Mouse (Mus musculus) embryonic facial prominence, embryonic 14.5 days (tissue): Measurements from ENCODE around the gene 6030408B16Rik. TPM values are rescaled to one million over a fixed set of nuclear protein-coding genes. Genes with fewer than 3 reads are reported as not detected.

Experiments
- ATAC-seq: fragments of 200-750 bp; cut with Nextera tagmentation; 2 replicates; pipeline ENCODE4 v1.8.0; 2017; ENCODE audit warnings: low read depth, moderate number of reproducible peaks, moderate TSS enrichment
- DNase-seq: peaks from one replicate; pipeline ENCODE4 v3.0.0-alpha.2; 2015; ENCODE audit warnings: low spot score
- H3K27ac ChIP-seq: fragments of 300-500 bp; sonication (generic); replicated peaks from 2 replicates; pipeline ENCODE4 v1.5.1; 2014; ENCODE audit warnings: low read depth, mild to moderate bottlenecking, low read length, moderate library complexity
- H3K27me3 ChIP-seq: fragments of 300-500 bp; sonication (generic); replicated peaks from 2 replicates; pipeline ENCODE4 v1.6.1; 2014; ENCODE audit warnings: low read length; ENCODE audit not compliant: control insufficient read depth, insufficient read depth
- H3K36me3 ChIP-seq: fragments of 300-500 bp; sonication (generic); 2 replicates; pipeline ENCODE4 v1.6.1; 2014; ENCODE audit warnings: low read length, mixed read lengths; ENCODE audit not compliant: control insufficient read depth, insufficient read depth
- H3K4me1 ChIP-seq: fragments of 300-500 bp; sonication (generic); 2 replicates; pipeline ENCODE4 v1.6.1; 2014; ENCODE audit warnings: antibody characterized with exemption, low read length; ENCODE audit not compliant: control insufficient read depth, insufficient read depth
- H3K4me2 ChIP-seq: fragments of 300-500 bp; sonication (generic); 2 replicates; pipeline ENCODE4 v1.6.1; 2014; ENCODE audit warnings: low read depth, mild to moderate bottlenecking, low read length, moderate library complexity, mixed read lengths
- H3K4me3 ChIP-seq: fragments of 300-500 bp; sonication (generic); 2 replicates; pipeline ENCODE4 v1.5.1; 2014; ENCODE audit warnings: low read depth, mild to moderate bottlenecking, low read length
- H3K9ac ChIP-seq: fragments of 300-500 bp; sonication (generic); 2 replicates; pipeline ENCODE4 v1.6.1; 2014; ENCODE audit warnings: low read depth, mild to moderate bottlenecking, low read length, moderate library complexity, mixed read lengths
- H3K9me3 ChIP-seq: fragments of 300-500 bp; sonication (generic); 2 replicates; pipeline ENCODE4 v1.6.1; 2016; ENCODE audit warnings: low read length; ENCODE audit not compliant: control insufficient read depth
- WGBS: fragments of 180-500 bp; shearing (Covaris S2); extraction: QIAGEN DNeasy Blood & Tissue Kit; methylation state at CpG from one replicate; pipeline ENCODE4 v1.1.7; 2014; 5-methylcytosine and 5-hydroxymethylcytosine counted together
- polyA plus RNA-seq: library from polyadenylated mRNA; unstranded; fragments of >200 nt; fragmentation: Nextera tagmentation; extraction: Ambion mirVana; gene quantifications from 2 replicates; pipeline ENCODE4 v1.2.1, GENCODE M21; 2014

Gene 6030408B16Rik
- polyA plus RNA-seq, 1 experiment from 2014 or later, result 0.84 TPM

DNA sequence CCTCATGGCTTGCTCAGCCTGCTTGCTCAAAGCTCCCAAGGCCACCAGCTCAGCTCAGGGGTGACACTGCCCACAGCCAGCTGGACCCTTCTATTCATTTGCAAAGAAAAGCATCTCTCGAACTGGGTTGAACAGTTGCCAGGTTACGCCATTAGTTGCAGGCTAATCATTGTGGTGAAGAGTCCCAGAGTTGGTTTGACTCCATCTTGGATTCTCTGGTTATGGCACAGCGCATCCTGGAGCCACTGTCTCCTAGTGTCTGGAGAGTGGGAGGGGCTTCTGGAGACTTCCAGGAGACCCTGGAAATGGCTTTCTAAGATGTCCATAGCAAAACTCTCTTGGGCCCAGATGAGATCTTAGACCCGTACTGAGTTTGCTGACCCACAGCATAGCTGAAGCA, 22.4 kb downstream of the 6030408B16Rik start:
- Histone ChIP-seq H3K27ac (no peak overlapping the region), H3K4me1 (no peaks in the 10 kb centered on the region), H3K9ac (no peak overlapping the region), H3K27me3 (no peaks in the 10 kb centered on the region), H3K4me2 (peak overlapping the region; percentile 61), H3K36me3 (no peaks in the 10 kb centered on the region), H3K4me3 (no peak overlapping the region), H3K9me3 (no peaks in the 10 kb centered on the region)
- DNase-seq (no peak), ATAC-seq (no peak)
- 86% methylated on average over 4 of the region's 4 CpGs for WGBS

- H3K27ac ChIP-seq, result no peak overlapping the region
- H3K9me3 ChIP-seq, result no peaks in the 10 kb centered on the region
- H3K27me3 ChIP-seq, result no peaks in the 10 kb centered on the region
- H3K4me2 ChIP-seq, result peak overlapping the region; percentile 61
- peak overlapping the region; percentile 17; the same call in 1 of the 2 replicates for H3K9ac ChIP-seq
- ATAC-seq, result peak; percentile 90
- DNase-seq, result peak; percentile 94
- H3K36me3 ChIP-seq, result no peaks in the 10 kb centered on the region
- H3K4me3 ChIP-seq, result peak overlapping the region; percentile 30
- H3K4me1 ChIP-seq, result no peaks in the 10 kb centered on the region
- 4% methylated on average over 11 of the region's 11 CpGs for WGBS
These were observed 22.8 kb downstream of the 6030408B16Rik start for GRCm38 (mm10) chr15:101315832-101316231.

GRCm38 (mm10) chr15:101316279-101316912, 23.4 kb downstream of the 6030408B16Rik start:
- Histone ChIP-seq H3K27me3 (no peaks in the 10 kb centered on the region), H3K4me1 (no peaks in the 10 kb centered on the region), H3K4me2 (peak overlapping the region; percentile 61), H3K36me3 (no peaks in the 10 kb centered on the region), H3K27ac (no peak overlapping the region), H3K9me3 (no peaks in the 10 kb centered on the region), H3K4me3 (peak overlapping the region; percentile 30), H3K9ac (0 out of 2 replicates have a peak overlapping the region, but pooled peaks have one; percentile 17)
- WGBS, result 57% methylated on average over 13 of the region's 13 CpGs
- ATAC-seq (no peak), DNase-seq (no peak)

- no peaks in the 10 kb centered on the region for H3K36me3 ChIP-seq
- H3K4me1 ChIP-seq, result no peaks in the 10 kb centered on the region
- no peaks in the 10 kb centered on the region for H3K9me3 ChIP-seq
- 73% methylated on average over 18 of the region's 18 CpGs for WGBS
- H3K27me3 ChIP-seq, result no peaks in the 10 kb centered on the region
- H3K4me2 ChIP-seq, result no peak overlapping the region
- no peak overlapping the region for H3K4me3 ChIP-seq
- DNase-seq, result no peak
- H3K27ac ChIP-seq, result no peak overlapping the region
- no peak for ATAC-seq
- H3K9ac ChIP-seq, result no peak overlapping the region
These were observed 24.2 kb downstream of the 6030408B16Rik start for GRCm38 (mm10) chr15:101316913-101317813.

- Histone ChIP-seq H3K9me3 (no peaks in the 10 kb centered on the region), H3K36me3 (no peaks in the 10 kb centered on the region), H3K4me3 (no peak overlapping the region), H3K27ac (no peak overlapping the region), H3K9ac (no peak overlapping the region), H3K27me3 (no peaks in the 10 kb centered on the region), H3K4me1 (no peaks in the 10 kb centered on the region), H3K4me2 (no peak overlapping the region)
- 69% methylated on average over 2 of the region's 2 CpGs for WGBS
- ATAC-seq (no peak), DNase-seq (no peak)
These were observed 24.9 kb downstream of the 6030408B16Rik start for GRCm38 (mm10) chr15:101317814-101318500.

- no peak for ATAC-seq
- H3K27ac ChIP-seq, result no peak overlapping the region
- WGBS, result 48% methylated on average over 14 of the region's 14 CpGs
These were observed 26.1 kb downstream of the 6030408B16Rik start for GRCm38 (mm10) chr15:101318889-101319765.

GRCm38 (mm10) chr15:101320010-101320617, 27.1 kb downstream of the 6030408B16Rik start:
- Histone ChIP-seq H3K4me2 (no peak overlapping the region), H3K27ac (no peak overlapping the region), H3K27me3 (no peaks in the 10 kb centered on the region), H3K4me1 (no peaks in the 10 kb centered on the region), H3K36me3 (no peaks in the 10 kb centered on the region), H3K9ac (no peak overlapping the region), H3K4me3 (no peak overlapping the region), H3K9me3 (no peaks in the 10 kb centered on the region)
- no peak for DNase-seq
- 91% methylated on average over 6 of the region's 6 CpGs for WGBS
- no peak for ATAC-seq

More at GRCm38 (mm10) chr15:101318889-101319765, 26.1 kb downstream of the 6030408B16Rik start:
- Histone ChIP-seq H3K36me3 (no peaks in the 10 kb centered on the region), H3K27me3 (no peaks in the 10 kb centered on the region), H3K9ac (no peak overlapping the region), H3K4me1 (no peaks in the 10 kb centered on the region), H3K4me2 (no peak overlapping the region), H3K4me3 (no peak overlapping the region), H3K9me3 (no peaks in the 10 kb centered on the region)
- no peak for DNase-seq
